Mouse (Mus musculus) adipocyte (in vitro differentiated cells): ENCODE data around the gene Jun.

Experiments used
- DNase-seq: peaks from one replicate; pipeline ENCODE4 v3.0.0-alpha.2; 2016; ENCODE audit warnings: low spot score

Gene Jun

GRCm38 (mm10) chr4:95025847-95026600, 26.0 kb downstream of the Jun start:
- DNase-seq, result no peak

GRCm38 (mm10) chr4:95023350-95023953, 28.6 kb downstream of the Jun start:
- DNase-seq, result no peak

- no peak for DNase-seq
These were observed 30.1 kb downstream of the Jun start for GRCm38 (mm10) chr4:95021649-95022637.

GRCm38 (mm10) chr4:95020201-95020600, 31.8 kb downstream of the Jun start:
- DNase-seq, result no peak

GRCm38 (mm10) chr4:95018221-95018620, 33.8 kb downstream of the Jun start:
- DNase-seq, result no peak

- no peak for DNase-seq
These were observed 39.3 kb downstream of the Jun start for GRCm38 (mm10) chr4:95012706-95013105.

GRCm38 (mm10) chr4:95012256-95012655, 39.8 kb downstream of the Jun start:
- DNase-seq, result peak; percentile 25

GRCm38 (mm10) chr4:95008175-95009057, 43.6 kb downstream of the Jun start:
- DNase-seq, result peak; percentile 80

GRCm38 (mm10) chr4:95007759-95008158, 44.3 kb downstream of the Jun start:
- DNase-seq, result no peak

GRCm38 (mm10) chr4:95005251-95005830, 46.7 kb downstream of the Jun start:
- DNase-seq, result no peak

GRCm38 (mm10) chr4:95001043-95001775, 50.8 kb downstream of the Jun start:
- DNase-seq, result no peak

- DNase-seq, result no peak
These were observed 51.9 kb downstream of the Jun start for GRCm38 (mm10) chr4:95000147-95000546.

- DNase-seq, result peak; percentile 45
These were observed 52.8 kb downstream of the Jun start for GRCm38 (mm10) chr4:94999249-94999648.
